Mouse (Mus musculus): ENCODE measurements around the gene Gm5485.

The Gm5485 gene

GRCm38 (mm10) chr16:48412246-48412645 lies at the start of gene Gm5485:
Gm5485 (minus strand) TSS chr16:48412416.
- DNase-seq (ENCODE audit: low spot score in 2 of 2), result no peak

DNA sequence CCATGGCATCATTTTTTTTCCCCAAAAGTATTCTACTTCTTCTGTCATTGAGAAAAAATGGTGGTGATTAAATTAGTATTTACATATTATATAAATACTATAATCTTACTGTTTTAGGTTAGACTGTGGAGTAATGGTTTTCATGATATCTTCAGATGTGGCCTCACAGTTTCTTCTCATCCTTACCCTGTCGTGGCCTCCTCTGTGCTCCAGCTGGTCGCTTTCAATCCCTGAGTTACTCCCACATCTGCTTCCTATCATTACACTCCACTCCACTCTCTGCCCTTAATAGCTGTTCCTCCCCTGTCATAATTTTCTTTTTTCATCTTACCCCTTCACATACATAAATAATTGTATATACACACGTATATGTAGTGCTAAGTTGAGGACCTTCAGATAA lies 41.0 kb upstream of the Gm5485 start:
- DNase-seq (ENCODE audit: low spot score in 2 of 2), result no peak

GRCm38 (mm10) chr16:48446161-48446925 lies 34.1 kb upstream of the Gm5485 start:
- no peak for DNase-seq (ENCODE audit: low spot score in 2 of 2)

GRCm38 (mm10) chr16:48444589-48444988 lies 32.4 kb upstream of the Gm5485 start:
- no peak for DNase-seq (ENCODE audit: low spot score in 2 of 2)

DNA sequence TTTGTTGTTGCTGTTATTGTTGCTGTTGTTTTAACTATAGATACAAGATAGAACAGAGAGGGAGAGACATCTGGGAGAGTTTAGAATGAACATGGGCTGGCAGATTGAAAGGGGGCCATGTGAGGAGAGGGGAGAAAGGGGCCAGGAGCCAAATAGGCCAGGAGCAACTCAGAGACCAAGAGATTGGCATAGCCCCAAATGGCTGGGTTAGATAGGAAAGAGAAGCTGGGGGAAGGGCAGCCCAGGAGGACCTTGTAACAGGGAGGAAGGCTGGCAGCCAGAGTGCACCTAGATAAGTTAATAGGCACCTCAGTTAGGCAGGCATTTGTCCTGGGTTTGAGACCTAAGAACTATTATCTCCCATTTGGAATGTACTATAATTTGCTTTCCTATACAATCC lies 25.3 kb upstream of the Gm5485 start:
- DNase-seq (ENCODE audit: low spot score in 2 of 2), result no peak

DNA sequence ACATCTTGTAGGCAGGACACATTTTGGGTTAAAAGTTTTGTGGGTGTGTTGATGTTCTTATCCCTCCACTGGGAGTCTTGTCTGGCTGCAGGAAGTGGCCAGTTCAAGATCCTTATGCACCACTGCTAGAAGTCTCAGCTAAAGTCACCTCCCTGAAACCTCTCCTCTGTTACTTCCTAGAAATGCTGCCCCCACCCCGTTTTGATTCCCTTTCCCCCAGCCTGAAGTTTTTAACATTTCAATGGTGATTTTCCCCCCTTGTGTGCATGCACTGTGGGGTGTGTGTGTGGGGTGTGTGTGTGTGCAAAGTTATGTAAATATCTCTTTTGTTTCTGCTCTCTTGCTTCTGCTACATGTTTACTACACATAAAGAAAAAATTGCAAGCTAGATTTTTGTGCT lies 23.2 kb upstream of the Gm5485 start:
- no peak for DNase-seq (ENCODE audit: low spot score in 2 of 2)

- DNase-seq (ENCODE audit: low spot score in 2 of 2), result no peak
Observed at GRCm38 (mm10) chr16:48431027-48431426, 18.8 kb upstream of the Gm5485 start, which contains the start of gene Morc1. Morc1 (plus strand) TSS chr16:48431237.

GRCm38 (mm10) chr16:48429427-48429826 lies 17.2 kb upstream of the Gm5485 start:
- no peak for DNase-seq (ENCODE audit: low spot score in 2 of 2)

DNA sequence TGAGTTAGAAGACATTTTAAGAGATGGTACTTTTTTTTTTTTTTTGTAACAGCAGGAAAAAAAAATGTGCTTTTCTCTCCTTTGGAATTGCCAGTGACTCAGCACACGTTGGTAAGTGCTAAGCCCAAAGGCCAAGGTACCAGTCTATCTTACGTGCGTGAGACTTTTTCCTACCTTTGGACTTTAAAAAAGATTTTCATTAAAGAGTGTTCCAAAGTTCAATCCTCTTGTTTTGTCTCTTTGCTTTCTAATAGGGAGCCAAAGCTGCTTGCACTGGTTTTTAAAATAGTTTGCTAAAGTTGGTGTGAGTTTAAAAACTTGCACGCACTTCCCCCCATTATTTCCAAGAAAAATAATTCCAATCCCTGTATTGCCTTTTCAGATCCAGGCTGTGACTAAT lies 11.9 kb upstream of the Gm5485 start:
- no peak for DNase-seq (ENCODE audit: low spot score in 2 of 2)

DNA sequence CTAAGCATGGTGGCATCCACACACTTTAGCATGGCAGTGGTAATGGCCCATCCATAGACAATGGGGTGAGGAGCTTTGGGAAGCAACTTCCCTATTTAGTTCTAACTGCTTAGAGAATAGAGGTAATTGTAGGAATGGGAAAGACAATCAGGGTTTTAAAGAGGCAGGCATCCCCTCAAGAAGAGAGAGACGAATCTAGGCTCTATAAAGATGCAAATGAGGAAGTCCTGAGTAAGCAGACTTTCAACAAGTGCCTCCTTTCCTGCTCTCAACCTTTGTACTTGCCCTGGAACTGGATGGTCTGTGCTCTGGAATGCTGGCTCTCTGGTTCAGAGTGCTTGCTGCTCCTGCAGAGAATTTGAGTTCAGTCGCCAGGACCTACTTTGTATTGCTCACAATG lies 10.3 kb upstream of the Gm5485 start:
- no peak for DNase-seq (ENCODE audit: low spot score in 2 of 2)

GRCm38 (mm10) chr16:48419035-48419434 lies 6.8 kb upstream of the Gm5485 start:
- DNase-seq (ENCODE audit: low spot score in 2 of 2), result no peak

- no peak for DNase-seq (ENCODE audit: low spot score in 2 of 2)
Observed at GRCm38 (mm10) chr16:48418557-48418956, 6.3 kb upstream of the Gm5485 start.

DNA sequence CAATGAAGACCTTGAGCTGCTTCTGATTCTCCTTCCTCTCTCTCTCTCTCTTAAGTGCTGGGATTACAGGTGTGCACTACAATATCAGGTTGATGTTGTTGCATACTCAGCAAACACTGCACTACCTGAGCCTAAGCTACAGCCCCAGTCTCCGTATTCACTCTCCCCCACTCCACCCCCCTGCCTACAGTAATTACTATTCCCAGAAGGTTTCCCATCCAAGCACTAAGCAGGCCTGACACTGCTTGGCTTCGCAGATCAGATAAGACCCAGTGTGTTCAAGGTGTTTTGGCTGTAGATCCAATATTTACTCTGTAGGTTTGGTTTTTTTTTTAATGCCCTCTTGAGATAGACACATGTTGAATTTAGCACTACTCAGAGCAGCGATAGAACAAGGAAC lies 2.1 kb downstream of the Gm5485 start:
- no peak for DNase-seq (ENCODE audit: low spot score in 2 of 2)

DNA sequence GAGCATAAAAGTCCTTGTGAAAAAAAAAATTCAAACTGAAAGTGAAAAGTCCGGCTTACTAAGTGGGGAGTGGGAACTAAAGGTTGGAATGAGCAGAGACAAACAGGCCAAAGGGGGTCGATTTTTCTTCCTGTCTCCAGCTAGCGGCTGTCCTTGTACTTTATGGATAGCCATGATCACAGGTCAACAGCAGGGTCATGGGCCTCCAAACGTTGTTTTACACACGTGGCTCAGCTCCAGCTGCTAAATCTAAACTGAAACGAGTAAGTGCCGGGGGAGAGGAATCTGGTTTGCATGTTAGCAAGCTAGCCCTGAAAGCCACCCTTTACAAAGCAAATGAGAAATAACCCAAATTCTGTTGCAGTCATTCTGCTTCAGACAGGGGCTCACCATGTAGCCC lies 2.6 kb downstream of the Gm5485 start:
- DNase-seq (ENCODE audit: low spot score in 2 of 2), result no peak

DNA sequence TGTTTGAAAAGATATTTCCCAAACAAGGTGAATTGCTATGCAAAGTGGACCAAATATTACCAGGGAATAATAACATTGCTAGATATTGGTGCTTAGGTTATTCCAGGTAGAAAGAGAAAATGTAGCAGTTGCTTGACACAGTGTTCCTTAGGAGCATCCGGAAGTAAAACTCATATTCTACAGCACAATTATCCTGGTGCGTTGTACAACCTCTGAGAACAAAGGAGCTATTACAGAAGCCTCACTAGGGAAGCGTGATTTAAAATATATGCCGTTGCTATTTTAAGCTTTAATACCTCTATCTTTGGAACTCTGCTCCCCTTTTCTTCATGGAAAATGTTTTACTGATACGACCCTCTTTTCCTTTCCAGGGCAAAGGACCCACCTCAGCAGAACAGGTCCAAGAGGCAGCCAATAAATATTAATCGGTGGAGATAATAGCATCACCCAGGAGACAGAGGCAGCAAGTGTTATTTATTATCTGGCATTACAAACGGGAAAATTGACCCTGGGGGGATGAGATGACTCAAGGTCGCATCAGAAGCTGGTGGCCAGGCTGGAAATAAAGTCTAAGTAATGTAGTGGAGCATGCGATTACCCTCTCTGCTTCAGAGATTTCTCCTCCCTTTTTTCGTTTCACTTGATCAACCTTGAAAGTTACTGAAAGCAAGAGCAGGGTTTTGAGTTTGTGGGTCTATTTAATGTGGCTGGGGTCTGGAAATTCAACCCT lies 6.4 kb downstream of the Gm5485 start:
- DNase-seq (ENCODE audit: low spot score in 2 of 2), result no peak

- DNase-seq (ENCODE audit: low spot score in 2 of 2), result no peak
Observed at GRCm38 (mm10) chr16:48404009-48404408, 8.2 kb downstream of the Gm5485 start.

DNA sequence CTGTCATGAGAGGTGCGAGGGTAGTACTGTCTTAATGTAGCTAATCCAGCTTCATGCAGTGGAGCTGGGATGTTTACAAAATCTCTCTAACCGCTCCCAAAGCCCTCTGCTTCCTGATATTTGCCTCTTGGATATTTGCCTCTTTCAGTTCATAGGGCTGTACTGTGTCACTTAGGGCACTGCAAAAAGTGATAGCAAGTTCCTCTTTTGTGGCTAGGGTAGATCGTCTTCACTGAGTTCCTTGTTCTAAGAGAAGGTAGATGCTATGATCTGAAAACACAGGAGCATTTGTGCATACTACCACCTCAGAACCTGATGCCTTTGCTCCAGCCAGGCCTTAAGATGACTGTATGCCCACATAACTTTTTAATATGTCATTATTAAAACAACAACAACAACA lies 8.8 kb downstream of the Gm5485 start:
- DNase-seq (ENCODE audit: low spot score in 2 of 2), result no peak

DNA sequence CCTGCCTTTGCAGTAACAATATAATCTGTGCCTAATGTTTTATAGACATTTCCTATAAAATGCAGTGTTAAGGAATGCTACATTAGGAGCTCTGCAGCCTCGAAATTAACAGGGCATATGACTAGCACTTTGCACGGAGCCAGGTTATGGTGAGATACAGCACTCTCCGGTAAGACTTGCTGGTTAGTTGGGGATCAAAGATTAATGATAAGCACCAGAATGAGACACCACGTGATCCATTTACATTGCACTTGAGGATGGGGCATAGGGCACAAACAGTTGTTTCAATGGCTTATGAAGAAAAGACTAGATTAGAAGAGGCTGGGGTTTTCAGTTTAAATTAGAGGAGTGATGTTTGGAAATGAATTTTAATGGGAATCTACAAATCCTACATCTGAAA lies 9.3 kb downstream of the Gm5485 start:
- DNase-seq (ENCODE audit: low spot score in 2 of 2), result no peak

GRCm38 (mm10) chr16:48395278-48395677 lies 16.9 kb downstream of the Gm5485 start:
- DNase-seq (ENCODE audit: low spot score in 2 of 2), result no peak

GRCm38 (mm10) chr16:48386982-48387381 lies 25.2 kb downstream of the Gm5485 start:
- no peak for DNase-seq (ENCODE audit: low spot score in 2 of 2)

DNA sequence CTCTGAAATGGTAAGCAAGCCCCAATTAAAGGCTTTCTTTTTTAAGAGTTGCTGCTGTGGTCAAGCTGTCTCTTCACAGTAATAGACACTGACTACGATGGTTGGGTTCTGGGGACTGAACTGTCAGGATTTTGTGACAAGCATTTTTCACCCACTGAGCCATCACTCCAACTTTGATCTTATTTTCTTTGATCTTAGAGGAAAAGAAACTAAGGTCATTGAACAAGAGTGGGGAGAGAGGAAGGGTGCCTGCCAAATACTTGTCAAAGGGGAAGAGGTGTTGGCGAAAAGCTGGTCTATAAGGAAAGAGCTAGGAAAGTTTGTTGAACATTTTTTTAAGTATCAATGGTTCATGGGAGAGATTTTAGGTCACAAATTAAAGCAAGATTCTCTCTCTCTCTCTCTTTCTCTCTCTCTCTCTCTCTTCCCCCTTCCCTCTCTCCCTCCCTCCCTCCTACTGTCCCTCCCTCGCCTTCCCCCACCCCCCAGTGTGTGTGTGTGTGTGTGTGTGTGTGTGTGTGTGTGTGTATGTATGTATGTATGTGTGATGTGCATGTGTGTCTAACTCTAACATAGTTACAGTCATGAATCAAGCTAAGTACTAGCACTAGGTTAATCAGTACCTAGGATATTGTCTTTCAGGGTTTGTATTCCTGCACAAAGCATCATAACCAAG lies 28.5 kb downstream of the Gm5485 start:
- no peak for DNase-seq (ENCODE audit: low spot score in 2 of 2)

- DNase-seq (ENCODE audit: low spot score in 2 of 2), result no peak
Observed at GRCm38 (mm10) chr16:48373711-48374485, 38.3 kb downstream of the Gm5485 start.

Data from spleen, postnatal 10 days (tissue).